Mouse (Mus musculus): ENCODE data around the gene Rbpj.
A peak's percentile ranks its signal among the peaks of the same experiment; 100 is the strongest.
"Not testable (repeated sequence)": the region's sequence is repeated elsewhere in the genome, so short reads cannot be mapped to it uniquely, and the experiment has no call there.

Gene Rbpj

DNA sequence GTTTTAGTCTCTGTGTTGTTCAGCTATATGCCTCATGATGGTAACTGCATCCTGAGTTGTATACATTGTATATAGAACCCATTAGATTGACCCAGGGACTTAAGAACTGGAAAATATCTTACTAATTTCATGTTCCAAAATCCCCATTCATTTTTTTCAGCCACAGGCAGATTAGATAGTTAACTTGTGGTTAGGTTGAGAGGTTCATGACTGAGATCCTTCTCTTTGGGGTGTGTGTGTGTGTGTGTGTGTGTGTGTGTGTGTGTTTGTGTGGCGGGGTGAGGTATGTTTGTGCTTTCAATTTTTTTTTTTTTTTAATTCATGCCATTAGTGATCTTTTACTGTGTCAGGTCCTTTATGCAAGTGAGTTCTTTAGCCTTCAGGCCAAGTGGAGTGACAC, 133.2 kb downstream of the Rbpj start:
- no peak for DNase-seq

DNA sequence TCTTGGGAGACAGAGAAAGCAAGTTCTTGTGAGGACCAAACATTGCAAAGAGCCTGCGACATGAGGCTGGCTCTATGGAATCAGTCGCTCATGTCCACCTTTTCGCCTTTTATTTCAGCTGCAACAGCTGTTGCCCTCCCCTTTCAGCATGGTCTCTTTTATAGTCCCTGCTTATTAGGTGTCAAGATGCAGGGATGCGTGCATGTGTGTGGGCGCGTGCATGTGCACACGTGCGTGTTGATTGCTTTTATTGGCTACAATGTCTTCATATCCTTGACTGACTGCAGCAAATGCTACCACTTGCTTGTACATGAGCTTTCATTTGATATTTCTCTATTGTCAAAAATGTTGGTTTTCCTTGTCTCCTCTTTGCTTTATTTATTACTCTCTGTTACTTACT, 136.2 kb downstream of the Rbpj start:
- DNase-seq: no peak

DNA sequence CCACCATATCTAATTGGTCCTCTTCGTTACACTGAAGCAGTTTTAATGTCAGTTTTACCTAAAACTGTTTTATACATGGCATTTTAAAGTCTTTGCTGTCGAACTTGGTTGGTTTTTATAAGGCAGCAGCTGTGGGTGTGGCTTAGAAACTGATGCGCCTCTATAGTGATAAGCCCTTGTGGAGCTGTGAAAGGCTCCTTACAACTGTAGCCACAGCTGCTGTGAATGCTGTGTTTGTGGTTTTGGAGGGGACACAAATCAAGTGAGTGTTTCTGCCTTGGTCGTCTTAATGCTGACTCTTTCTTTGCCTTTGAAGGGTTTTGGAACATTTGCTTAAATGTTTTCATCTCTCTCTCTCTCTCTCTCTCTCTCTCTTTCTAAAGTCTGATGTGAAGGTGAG, 139.5 kb downstream of the Rbpj start:
- no peak for DNase-seq

DNA sequence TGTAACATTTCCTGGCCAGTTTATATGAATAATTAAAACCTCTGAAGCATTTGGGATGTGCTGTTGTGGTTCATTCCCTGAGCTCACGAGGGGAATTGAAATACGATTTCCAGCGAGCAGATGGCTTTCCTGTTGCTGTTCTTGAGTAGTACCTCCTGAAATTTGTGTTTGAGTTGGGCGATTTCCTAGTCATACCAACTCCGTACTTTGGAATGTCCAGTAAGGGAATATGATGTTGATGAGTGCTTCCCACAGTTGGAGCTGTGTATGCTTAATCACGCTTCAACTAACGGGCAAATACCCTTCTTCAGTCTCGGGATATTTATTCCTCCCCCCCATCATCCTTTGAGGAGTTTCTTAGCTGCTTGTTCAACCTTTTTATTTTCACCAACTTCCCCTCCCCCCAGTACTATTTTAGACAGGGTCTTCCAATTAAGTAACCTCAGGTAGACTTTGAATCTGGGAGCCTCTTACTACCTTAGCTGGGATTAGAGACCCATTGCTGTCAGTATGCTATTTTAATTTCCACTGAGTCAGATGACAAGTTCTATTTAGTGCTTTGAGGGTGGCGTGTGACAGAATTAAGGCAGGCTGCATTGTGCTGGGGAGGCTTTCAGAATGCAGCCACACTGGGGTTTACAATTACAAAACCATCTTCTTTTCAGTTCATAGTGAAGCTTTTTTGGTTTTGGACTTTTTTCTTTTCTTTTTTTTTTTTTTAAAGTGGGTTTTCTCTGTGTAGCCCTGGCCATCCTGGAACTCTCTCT, 141.5 kb downstream of the Rbpj start:
- no peak for DNase-seq

DNA sequence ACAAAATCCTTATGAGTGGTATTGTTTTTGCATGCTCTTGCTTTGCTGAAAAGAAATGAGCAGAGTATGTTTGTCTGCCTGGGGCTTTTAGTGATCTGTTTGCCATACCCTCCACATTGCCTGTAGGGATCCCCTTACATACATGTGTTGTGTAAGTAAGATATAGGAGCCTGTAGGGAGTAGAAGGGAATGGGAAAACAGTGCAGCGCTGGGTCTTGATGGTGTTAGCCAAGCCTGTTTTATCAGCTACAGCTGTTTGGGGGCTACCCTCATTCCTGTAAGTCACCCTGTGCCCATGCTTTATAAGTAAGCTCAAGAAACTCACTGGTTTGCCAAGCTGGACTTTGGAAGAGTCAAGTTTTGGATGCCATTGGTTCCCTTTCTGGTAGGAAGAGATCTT, 152.9 kb downstream of the Rbpj start:
- DNase-seq: no peak

DNA sequence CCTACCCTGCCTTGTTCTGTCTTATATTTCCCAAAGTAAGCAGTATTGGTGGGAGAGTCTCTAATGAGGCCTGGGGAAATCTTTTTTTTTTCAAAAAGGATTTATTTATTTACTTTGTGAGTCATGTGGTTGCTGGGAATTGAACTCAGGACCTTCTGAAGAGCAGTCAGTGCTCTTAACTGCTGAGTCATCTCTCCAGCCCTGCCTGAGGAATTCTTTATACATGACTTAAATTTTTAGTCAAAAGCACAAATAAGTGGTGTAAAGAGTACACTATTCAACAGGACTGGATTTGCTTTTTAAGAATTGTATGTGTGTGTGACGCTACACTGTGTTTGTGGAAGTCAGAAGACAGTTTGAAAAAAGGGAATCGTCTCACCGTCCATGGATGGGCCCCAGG, 166.1 kb downstream of the Rbpj start:
- no peak for DNase-seq

DNA sequence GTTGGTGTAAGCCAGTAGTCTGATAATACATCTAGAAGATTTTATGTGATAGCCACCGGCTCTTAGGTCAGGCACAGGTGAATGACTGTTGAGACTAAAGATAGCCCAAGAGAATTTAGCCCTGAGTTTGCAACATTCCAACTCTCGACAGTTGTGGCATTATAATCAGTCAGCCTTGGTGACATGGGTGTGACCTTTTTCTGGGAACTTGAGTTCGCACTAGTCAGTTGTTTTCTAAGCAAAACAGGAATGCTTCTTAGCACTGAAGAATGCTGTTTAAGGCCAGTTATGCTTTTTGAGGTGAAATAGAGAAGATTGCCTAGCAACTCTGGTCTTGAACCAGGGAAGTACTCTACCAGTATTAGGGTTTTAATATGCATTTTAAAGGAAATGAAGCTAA, 170.8 kb downstream of the Rbpj start:
- no peak for DNase-seq

DNA sequence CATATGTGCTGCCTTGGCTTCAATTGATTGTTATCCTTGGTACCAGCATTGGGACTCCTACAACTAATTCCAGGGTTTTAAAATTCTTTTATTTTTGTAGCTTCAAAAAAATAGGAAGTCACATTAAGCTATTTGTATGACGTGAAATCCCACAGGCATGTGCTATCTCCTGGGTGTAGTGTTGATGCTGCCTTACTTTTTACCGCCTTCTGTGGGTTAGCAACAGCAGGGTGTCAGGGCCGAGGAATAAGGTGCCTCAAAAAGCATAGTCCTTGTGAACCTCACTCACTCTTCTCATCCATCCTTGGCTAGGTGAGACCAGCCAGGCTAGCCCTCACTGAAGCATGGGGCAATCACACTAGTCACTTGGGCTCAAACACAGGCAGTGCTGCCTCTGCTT, 171.3 kb downstream of the Rbpj start:
- DNase-seq: no peak

DNA sequence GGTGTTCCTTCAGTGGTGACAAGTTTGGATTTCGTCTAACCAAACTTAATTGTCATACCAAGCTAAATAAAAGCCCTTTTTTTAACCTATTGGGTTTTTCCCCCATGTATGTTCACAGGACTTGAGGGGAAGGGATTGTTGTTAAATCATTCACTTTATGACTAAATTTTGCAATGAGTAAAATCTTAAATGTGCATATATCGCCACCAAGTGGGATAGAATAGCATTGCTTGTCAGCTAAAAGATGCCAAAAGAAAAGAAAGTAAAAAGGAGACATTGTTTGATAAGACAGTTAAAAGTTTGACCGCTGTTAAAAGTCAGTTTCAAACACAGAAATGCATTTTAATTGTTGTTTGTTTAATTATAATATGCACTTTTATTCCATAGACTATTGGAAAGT, 172.7 kb downstream of the Rbpj start:
- no peak for DNase-seq

DNA sequence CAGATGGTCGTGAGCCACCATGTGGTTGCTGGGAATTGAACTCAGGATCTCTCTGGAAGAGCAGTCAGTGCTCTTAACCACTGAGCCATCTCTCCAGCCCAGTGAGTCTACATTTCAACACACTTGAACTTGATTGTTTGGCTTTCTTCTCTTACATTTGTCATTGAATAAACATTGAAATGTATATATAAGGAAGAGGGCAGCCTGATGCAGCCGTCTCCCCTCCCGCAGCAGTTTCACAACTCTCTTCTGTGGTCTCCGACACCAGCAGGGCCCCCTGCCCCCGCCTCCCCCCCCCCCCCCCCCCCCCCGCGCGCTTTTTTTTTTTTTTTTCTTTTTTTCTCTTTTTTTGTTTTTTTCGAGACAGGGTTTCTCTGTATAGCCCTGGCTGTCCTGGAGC, 180.7 kb downstream of the Rbpj start:
- no peak for DNase-seq

DNA sequence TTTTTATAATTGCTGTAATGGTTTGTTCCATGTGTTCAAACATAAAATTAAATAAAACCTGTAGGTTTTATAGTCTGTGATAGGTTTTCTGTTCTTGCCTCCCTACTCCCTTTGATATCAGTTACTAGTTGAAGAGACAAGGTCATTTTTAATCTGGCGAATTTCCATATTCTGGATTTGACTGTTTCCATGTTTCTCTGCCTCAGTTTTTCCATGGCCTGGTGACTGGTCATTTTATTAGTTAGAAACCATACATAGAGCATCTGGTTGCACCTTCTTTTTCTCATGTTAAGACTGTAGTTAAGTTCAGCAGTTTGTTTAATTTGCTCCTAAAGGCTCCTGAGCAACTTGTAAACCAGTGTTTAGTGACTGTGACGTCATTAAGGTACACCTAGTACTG, 181.4 kb downstream of the Rbpj start:
- DNase-seq: no peak

DNA sequence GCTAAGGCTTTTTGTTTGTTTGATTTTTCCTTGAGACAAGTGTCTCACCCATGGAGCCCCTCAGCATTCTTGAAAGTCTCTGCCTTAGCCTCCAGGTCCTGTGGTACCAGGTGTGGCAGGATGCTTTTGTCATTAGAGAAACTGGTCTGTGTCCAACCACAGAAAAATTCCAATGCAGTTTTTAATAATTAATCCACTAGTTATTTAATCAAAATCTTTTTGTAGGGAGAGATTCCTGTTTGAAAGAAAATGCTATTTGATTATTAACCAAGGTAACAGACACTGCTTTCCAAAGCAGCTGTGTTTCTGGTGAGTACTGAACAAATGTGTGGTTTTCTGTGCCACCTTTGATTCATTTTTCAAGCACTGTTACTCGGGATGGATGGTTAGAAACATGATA, 190.6 kb downstream of the Rbpj start:
- no peak for DNase-seq

DNA sequence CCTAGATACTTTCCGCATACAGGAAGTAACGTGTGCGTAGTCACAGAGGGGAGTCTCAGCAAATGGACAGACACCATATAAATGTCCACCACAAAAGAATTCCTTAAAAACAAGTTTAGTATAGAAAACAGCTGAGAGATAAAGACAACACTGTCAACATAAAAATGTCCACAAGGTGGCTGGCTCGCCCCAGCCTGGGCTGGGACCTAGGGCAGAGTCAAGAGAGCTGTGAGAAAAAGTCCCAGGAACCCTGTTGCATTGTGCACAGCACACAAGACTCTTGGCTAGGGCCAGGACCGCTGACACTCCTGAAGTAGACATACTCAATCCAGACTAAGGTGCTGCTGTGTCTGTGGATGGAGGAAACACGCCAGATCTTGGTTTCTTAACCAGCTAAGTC, 192.0 kb downstream of the Rbpj start:
- DNase-seq: no peak

DNA sequence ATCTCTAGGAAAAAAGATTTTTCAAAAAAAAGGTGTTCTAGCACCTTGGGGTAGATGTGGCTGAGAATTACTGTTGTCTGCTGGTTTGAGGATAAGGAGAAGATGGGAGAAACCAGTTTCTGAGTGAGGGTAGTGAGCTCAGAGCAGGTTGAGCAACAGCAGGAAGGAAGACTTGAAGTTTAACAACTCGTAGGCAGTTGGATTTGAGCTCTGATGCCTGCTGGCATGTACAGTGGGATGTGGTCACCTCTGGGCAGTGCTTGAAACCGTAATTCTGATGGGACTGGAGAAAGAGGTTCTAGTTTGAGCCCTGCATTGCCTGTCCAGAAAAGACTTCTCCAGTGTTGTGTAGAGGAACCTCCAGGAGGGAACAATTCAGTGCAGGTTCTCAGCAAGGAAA, 195.6 kb downstream of the Rbpj start:
- DNase-seq: no peak

DNA sequence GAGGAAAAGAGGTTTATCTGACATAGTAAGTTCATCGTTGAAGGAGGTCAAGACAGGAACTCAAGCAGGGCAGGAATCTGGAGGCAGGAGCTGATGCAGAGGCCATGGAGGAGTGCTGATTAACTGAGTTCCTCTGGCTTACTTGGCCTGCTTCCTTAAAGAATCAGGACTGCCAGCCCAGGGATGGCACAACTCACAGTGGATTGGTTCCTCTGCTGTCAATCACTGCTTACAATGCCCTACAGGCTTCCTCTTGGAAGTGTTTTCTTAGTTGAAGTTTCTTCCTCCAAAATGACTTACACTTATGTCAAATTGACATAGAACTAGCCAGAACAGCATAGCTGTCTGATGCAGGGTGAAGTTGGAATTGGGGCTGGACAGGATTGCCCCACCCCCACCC, 196.5 kb downstream of the Rbpj start:
- DNase-seq: no peak

DNA sequence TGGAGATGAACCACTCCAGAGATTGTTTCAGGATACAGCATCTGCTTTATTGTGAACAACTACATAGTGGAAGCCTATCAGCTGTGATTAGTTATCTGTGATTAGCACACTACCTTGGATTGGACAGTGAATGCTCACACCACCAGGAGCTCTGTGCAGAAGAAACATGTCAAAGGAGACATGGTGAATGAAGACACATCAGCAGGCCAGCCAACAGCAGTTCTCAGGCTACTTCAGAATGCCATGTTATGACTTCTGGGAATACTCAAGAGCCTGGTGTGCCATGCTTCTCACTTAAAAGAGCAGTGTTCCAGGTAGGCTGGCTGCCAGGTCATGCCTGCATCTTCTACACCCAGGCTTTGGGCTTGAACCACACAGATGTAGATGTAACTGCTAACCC, 197.7 kb downstream of the Rbpj start:
- no peak for DNase-seq

DNA sequence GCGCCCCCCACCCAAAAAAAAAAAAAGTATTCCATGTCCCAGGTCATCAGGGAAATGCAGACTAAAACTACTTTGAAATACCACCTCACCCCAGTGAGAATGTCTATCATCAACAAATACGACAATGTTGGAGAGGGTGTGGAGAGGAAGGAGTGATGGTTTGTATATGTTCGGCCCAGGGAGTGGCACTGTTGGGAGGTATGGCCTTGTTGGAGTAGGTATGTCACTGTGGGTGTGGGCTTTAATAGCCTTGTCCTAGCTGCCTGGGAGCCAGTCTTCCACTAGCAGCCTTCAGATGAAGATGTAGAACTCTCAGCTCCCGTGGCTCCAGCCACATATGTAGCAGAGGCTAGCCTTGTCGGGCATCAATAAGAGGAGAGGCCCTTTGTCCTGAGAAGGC, 202.1 kb downstream of the Rbpj start:
- no peak for DNase-seq

DNA sequence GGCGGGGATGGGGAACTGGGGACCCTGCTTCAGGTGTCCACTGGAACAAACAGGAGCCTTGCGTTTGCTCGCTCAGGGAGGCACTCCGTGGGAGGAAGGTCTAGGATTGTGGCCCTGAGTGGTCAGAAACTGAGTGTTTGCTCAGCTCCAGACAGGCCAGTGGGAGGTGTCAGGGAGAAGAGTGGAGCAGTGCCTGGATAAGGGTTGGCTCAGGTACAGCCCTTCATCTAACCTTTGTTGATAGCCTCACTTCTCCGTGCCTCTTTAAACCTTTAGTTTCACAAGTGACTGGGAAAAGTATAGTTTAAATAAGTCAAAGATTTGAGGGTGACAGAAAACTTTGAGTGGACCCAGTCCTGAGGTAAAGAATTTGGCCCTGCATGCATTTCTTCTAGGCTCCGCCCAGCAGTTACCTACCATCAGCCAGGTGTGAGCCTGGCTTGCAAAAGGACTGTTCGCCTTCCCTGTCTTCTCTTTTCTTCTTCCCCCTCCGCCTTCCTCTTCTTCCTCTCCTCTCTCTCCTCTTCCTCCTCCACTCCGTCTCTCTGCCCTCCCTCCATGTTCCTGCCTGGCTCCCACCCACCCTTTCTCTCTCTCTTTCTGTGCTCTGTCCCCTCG, 204.5 kb downstream of the Rbpj start:
- DNase-seq: no peak

DNA sequence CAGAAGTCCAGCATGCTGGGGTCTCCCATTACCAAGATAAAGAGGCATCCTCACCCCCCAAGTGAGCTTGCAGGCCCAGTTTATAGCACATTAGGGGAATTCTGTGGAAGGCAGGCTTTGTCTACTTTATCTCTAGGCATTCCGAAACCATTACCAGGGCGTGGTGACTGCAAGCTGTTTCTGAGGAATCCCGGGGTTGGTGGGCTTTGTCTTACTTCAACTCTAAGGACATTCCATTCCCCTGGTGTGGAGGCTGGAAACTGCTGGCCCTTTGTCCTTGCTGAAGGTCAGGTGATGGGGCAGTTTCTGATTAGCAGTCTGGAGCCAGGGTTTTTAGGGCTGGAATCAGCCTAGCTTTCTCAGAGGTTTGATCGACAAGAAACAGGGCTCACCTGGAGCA, 205.6 kb downstream of the Rbpj start:
- DNase-seq: no peak

DNA sequence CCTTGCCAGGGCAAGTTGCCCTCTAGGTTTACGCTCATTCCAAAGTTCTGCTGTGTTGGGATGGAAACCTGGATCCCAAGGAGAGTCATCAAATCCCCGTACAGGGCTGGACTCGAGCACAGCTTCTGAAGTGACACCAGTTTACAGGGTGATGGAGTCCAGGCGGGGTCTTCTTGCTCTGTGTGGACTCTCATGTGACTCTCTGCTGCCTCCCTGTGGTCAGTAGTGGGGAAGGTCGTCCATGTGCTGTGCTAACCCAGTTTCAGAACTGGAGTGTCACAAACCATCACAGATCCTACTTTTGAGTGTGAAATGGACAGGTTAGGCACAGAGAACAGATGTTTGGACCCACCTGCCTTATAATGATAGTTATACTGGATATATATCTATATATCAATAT, 206.4 kb downstream of the Rbpj start:
- DNase-seq: peak; percentile 36

DNA sequence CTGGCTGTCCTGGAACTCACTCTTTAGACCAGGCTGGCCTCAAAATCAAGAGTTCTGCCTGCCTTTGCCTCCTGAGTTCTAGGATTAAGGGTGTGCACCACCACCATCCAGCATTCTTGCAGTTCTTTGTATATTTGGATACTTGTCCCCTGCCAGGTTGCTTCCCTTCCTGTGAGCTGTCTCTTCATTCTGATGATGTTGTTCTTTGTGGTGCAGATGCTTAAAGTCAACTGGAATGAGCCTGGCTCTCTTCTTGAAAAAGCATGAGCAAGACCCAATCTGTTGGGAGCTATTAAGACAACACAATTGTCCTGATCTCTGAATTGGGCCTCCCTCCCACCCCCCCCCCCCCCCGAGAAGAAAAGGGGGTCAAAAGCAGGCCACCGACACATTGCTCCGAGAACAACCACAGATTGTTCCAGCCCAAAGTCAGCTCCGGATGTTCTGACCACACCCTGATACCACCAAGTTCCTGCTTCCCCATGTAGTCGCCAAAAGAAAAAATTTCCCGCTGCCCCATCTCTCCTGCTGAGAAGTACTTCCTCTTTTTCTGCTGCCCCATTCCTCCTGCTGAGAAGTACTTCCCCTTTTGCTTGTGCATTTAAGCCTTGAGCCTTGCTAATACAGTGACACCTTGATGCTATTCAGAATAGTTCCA, 207.7 kb downstream of the Rbpj start:
- DNase-seq: not testable (repeated sequence)

DNA sequence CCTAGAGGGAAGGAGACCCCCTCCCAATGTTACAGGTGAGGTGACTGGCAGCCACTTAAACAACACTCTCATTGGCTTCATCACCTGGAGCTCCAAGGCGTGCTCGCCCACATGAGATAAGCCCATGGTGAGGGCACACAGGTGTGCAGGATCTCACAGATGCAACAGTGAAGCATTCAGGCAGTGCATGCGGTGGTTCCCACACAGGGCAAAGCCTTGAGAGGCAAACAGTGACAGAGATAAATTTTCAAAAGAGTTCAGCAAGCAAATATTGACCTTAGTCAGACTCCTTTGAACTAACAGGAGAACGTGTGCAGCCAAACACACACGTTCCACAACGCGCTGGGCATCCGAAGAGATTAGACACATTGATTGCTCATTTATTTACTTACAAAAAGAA, 210.7 kb downstream of the Rbpj start:
- DNase-seq: no peak

DNA sequence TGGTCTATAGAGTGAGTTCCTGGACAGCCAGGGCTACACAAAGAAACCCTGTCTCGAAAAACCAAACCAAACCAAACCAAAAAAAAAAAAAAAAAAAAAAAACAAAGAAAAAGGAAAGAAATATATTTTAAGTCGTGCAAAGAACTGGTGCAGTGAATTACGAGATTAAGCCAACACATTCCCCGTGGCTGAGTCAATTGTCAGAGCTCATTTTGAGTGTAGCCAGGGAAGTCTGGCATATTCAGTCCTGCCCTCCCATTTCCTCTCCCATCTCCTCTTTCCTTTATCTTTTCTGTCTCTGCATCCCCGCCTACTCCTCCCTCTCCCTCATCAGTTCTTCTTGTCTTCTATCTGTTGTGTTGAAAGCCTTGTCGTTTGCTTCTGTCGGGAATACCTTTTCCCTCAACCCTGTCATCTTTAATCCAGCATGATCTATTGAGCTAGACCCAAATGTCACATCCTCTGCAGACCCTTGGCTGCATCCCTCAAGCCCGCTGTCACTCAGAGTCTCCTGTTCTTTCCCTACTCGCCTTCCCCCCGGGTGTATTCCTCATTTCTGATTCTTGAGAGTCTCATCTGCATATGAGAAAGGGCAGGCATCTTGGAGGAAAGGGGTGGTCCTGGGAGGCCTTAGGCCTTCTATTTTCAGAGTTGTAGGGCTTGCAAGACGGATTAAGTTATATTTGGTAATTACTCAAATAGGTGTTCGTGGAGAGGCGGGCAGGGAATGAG, 212.2 kb downstream of the Rbpj start:
- DNase-seq: no peak

DNA sequence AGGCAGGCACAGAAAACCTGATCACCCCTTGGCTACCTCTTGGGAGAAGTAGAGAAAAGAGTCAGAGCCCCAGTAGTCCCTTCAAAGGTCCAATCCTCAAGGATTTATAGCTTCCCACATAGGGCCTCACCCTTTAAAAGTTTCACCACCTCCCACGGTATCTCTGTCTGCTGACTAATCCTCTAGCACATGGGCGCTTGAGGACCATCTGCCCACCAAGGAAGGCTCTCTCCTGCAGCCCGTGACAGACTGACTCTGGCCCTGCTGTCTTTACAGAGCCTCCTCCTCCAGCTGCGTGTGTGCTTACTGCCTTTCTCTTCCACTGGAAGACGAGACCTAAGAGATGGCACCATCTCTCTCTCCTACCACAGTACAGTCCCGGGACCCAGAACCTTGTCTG, 213.7 kb downstream of the Rbpj start:
- DNase-seq: no peak
